ENCODE assay signal across 12 mouse cellular contexts in genomic region chr3:79495151-79495550, GRCm38 (mm10).
A peak's percentile ranks its signal among the peaks of the same experiment; 100 is the strongest.
DNase-seq lines count a peak whose midpoint lies in the region; ATAC-seq and TF ChIP-seq lines count a peak whose summit lies in the region.
"Had no signal": no experiment of that assay in that cellular context is flagged by ENCODE, and none has a peak within 500 bp of the region (broad histone marks: within the 10 kb centered on the region; RNA-seq: fewer than 3 reads in every experiment).

No protein-coding gene starts in this region.

- no peak overlapping the region for H3K27ac ChIP-seq in heart, adult 2 months
- no peak overlapping the region for H3K27ac ChIP-seq in testis, adult 2 months (ENCODE audit: control insufficient read depth, insufficient read depth, low read depth, low read length)
- H3K27ac ChIP-seq: neural tube, embryonic 15.5 days had no signal

- H3K4me1 ChIP-seq in heart, adult 2 months (ENCODE audit: control insufficient read depth, insufficient read depth, low read length) = no peaks in the 10 kb centered on the region; the same call in 1 of the 2 replicates
- no peaks in the 10 kb centered on the region for H3K4me1 ChIP-seq in testis, adult 2 months (ENCODE audit: control insufficient read depth, insufficient read depth, low read length)
- H3K4me1 ChIP-seq: neural tube, embryonic 15.5 days had no signal

- no peaks in the 10 kb centered on the region for H3K79me2 ChIP-seq in heart, adult 2 months (replicated peaks; ENCODE audit: control insufficient read depth, insufficient read depth, low read length)

- H3K9ac ChIP-seq in heart, adult 2 months (ENCODE audit: low read depth, low read length) = no peak overlapping the region
- H3K9ac ChIP-seq: neural tube, embryonic 15.5 days had no signal

- no peak for TF ChIP-seq POLR2A in heart, adult 2 months (IDR thresholded peaks at IDR 0.05; ENCODE audit: insufficient read depth, low read depth, low read length)
- no peak for TF ChIP-seq POLR2A in testis, adult 2 months (IDR thresholded peaks at IDR 0.05; ENCODE audit: control insufficient read depth, low read depth, low read length)

- no peak for DNase-seq in heart, adult 2 months
- DNase-seq in heart, postnatal 25 days (ENCODE audit: low spot score) = no peak
- DNase-seq in left cerebral cortex, adult 18-20 months (ENCODE audit: low spot score in 2 of 2) = peak; percentile 50 to 67
- no peak for DNase-seq in left cerebral cortex, adult 8-10 months (ENCODE audit: low spot score in 2 of 2)
- no peak for DNase-seq in testis, postnatal 14 days (ENCODE audit: low spot score)
- no peak for DNase-seq in adrenal gland, adult 8-10 months
- DNase-seq: adrenal gland, postnatal 10 days; cerebellum, adult 11 months had no signal

- no peaks in the 10 kb centered on the region for H3K27me3 ChIP-seq in heart, adult 2 months (ENCODE audit: control insufficient read depth, insufficient read depth, low read length)
- H3K27me3 ChIP-seq in testis, adult 2 months (ENCODE audit: control insufficient read depth, insufficient read depth, low read length) = no peaks in the 10 kb centered on the region
- H3K27me3 ChIP-seq: neural tube, embryonic 15.5 days had no signal

- no peak overlapping the region for H3K4me3 ChIP-seq in heart, adult 2 months
- no peak overlapping the region for H3K4me3 ChIP-seq in testis, adult 2 months (ENCODE audit: control insufficient read depth, low read depth, low read length)
- H3K4me3 ChIP-seq: neural tube, embryonic 15.5 days had no signal

- H3K36me3 ChIP-seq in heart, adult 2 months (ENCODE audit: control insufficient read depth, insufficient read depth, low read length) = peaks cover 11% of the 10 kb centered on the region
- no peaks in the 10 kb centered on the region; the same call in 1 of the 2 replicates for H3K36me3 ChIP-seq in testis, adult 2 months (ENCODE audit: control insufficient read depth, insufficient read depth, low read length)

- WGBS in heart, adult 2 months = 72% methylated on average over 7 of the region's 7 CpGs

- peak; percentile 66 for TF ChIP-seq CTCF in heart, adult 2 months (IDR thresholded peaks at IDR 0.05)
- TF ChIP-seq CTCF in testis, adult 2 months (IDR thresholded peaks at IDR 0.05; ENCODE audit: control insufficient read depth, insufficient read depth, insufficient replicate concordance, low read depth, low read length) = peak; percentile 3; the same call in 1 of the 2 replicates

- no peak for ATAC-seq in megakaryocyte-erythroid progenitor cell, adult 5-6 weeks (replicated peaks; ENCODE audit: low FRiP score, low TSS enrichment, poor library complexity, severe bottlenecking)
- ATAC-seq: midbrain, embryonic 16.5 days had no signal

- intact Hi-C loops in heart, adult 2 months (cut with DNase I) = loop anchor here (5.0 kb wide), 1 partner anchor 538 kb away; no protein-coding TSS in a partner anchor
- intact Hi-C loops in heart, postnatal 25 days (cut with DNase I) = loop anchor here (2.0 to 10.0 kb wide), 2 partner anchors 292 to 540 kb away; no protein-coding TSS in a partner anchor

- TF ChIP-seq EP300 in heart, adult 2 months (IDR thresholded peaks at IDR 0.05; ENCODE audit: insufficient read depth, low read depth, low read length) = no peak

Comparison
In these comparisons a context has a peak if more than half of its experiments do, and no peak if none do; other contexts are left out.
1. DNase-seq: peak in left cerebral cortex, adult 18-20 months (2 of 2); none in heart, adult 2 months (0 of 2), heart, postnatal 25 days (single experiment), left cerebral cortex, adult 8-10 months (0 of 2), testis, postnatal 14 days (single experiment) and adrenal gland, adult 8-10 months (single experiment).